In the genomic region with DNA sequence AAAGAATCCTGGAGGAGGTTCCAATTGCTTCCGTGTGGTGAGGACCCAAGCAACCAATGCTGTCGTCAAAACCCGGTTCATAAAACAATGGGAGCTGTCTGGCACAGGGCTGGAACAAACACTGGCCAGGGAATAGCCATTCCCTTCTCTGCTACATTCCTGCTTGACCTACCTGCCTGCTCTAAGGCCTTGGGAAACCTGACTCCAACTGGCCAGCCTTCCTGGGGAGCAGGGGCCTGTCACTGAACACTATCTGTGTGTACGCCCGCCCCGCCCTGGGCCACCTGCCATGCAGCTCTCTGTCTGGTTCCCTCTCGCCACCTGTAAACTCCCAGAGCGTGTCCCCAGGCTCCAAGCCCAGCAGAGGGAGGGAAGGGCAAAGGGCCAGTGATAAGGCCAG, we compare ENCODE assay signal across 9 mouse cellular contexts. TPM values are rescaled to one million over a fixed set of nuclear protein-coding genes. Genes with fewer than 3 reads are reported as not detected.
DNase-seq lines count a peak whose midpoint lies in the region; ATAC-seq and TF ChIP-seq lines count a peak whose summit lies in the region.
"Had no signal": no experiment of that assay in that cellular context is flagged by ENCODE, and none has a peak within 500 bp of the region (broad histone marks: within the 10 kb centered on the region; RNA-seq: fewer than 3 reads in every experiment).

No protein-coding gene starts in this region.

- H3K27ac ChIP-seq in lung, postnatal 0 days (ENCODE audit: low read length), result peak overlapping the region; percentile 66
- H3K27ac ChIP-seq in forebrain, embryonic 14.5 days (ENCODE audit: low read depth, low read length), result no peak overlapping the region
- H3K27ac ChIP-seq: limb, embryonic 12.5 days had no signal

- no peak for TF ChIP-seq EP300 in lung, postnatal 0 days (IDR thresholded peaks at IDR 0.05)

- H3K9ac ChIP-seq in lung, postnatal 0 days (replicated peaks; ENCODE audit: low read depth), result no peak overlapping the region
- no peak overlapping the region for H3K9ac ChIP-seq in forebrain, embryonic 14.5 days (ENCODE audit: low read length)
- H3K9ac ChIP-seq: limb, embryonic 12.5 days had no signal

- no peak overlapping the region for H3K4me3 ChIP-seq in lung, postnatal 0 days (ENCODE audit: low read depth, low read length)
- no peak overlapping the region for H3K4me3 ChIP-seq in forebrain, embryonic 14.5 days (ENCODE audit: low read depth, low read length)
- H3K4me3 ChIP-seq: limb, embryonic 12.5 days had no signal

- no peaks in the 10 kb centered on the region for H3K27me3 ChIP-seq in lung, postnatal 0 days (replicated peaks; ENCODE audit: insufficient read depth, low read length)
- no peaks in the 10 kb centered on the region for H3K27me3 ChIP-seq in forebrain, embryonic 14.5 days (replicated peaks; ENCODE audit: control insufficient read depth, insufficient read depth, low read length)
- H3K27me3 ChIP-seq: limb, embryonic 12.5 days had no signal

- ATAC-seq in cerebellum, adult (ENCODE audit: insufficient number of reproducible peaks, low FRiP score, low TSS enrichment), result peak; percentile 72
- peak; percentile 60 for ATAC-seq in lung, postnatal 0 days
- no peak for ATAC-seq in forebrain, embryonic 14.5 days

- no peaks in the 10 kb centered on the region for H3K9me3 ChIP-seq in lung, postnatal 0 days (ENCODE audit: low read length)
- no peaks in the 10 kb centered on the region for H3K9me3 ChIP-seq in forebrain, embryonic 14.5 days (replicated peaks; ENCODE audit: control insufficient read depth, low read length)
- H3K9me3 ChIP-seq: limb, embryonic 12.5 days had no signal

- TF ChIP-seq CTCF in lung, postnatal 0 days (IDR thresholded peaks at IDR 0.05), result peak; percentile 6; the same call in 1 of the 2 replicates

- no peak overlapping the region for H3K4me2 ChIP-seq in lung, postnatal 0 days (replicated peaks; ENCODE audit: low read depth, low read length)
- H3K4me2 ChIP-seq in forebrain, embryonic 14.5 days (ENCODE audit: low read length), result no peak overlapping the region
- H3K4me2 ChIP-seq: limb, embryonic 12.5 days had no signal

- DNase-seq in cerebellum, postnatal 4 days (ENCODE audit: low spot score in 2 of 2), result no peak
- peak; percentile 87 for DNase-seq in cerebellum, adult 11-12 months
- peak; percentile 71 for DNase-seq in heart, postnatal 4 days
- peak; percentile 58 for DNase-seq in lung, postnatal 0 days (ENCODE audit: low spot score)
- DNase-seq in MN1 (ENCODE audit: low spot score), result no peak
- no peak for DNase-seq in forebrain, embryonic 14.5 days (ENCODE audit: low spot score)
- DNase-seq in left cerebral cortex, adult 18-20 months (ENCODE audit: low spot score in 2 of 2), result no peak

- no peaks in the 10 kb centered on the region for H3K36me3 ChIP-seq in lung, postnatal 0 days (ENCODE audit: insufficient read depth, low read length)
- no peaks in the 10 kb centered on the region for H3K36me3 ChIP-seq in forebrain, embryonic 14.5 days (ENCODE audit: control insufficient read depth, insufficient read depth, low read length)
- H3K36me3 ChIP-seq: limb, embryonic 12.5 days had no signal

- peaks cover 3% of the 10 kb centered on the region; the same call in 1 of the 2 replicates for H3K4me1 ChIP-seq in lung, postnatal 0 days (ENCODE audit: insufficient read depth, low read depth, low read length)
- peaks cover 3% of the 10 kb centered on the region; the same call in 1 of the 2 replicates for H3K4me1 ChIP-seq in forebrain, embryonic 14.5 days (ENCODE audit: control insufficient read depth, insufficient read depth, low read length)

- 20% methylated on average over 8 of the region's 8 CpGs for WGBS in lung, postnatal 0 days
- 21% methylated on average over 8 of the region's 8 CpGs for WGBS in forebrain, embryonic 14.5 days

RNA-seq across cellular contexts. Expression of a gene that starts 25.5 kb away (rescaled TPM):
- total RNA-seq in heart, postnatal 4 days (2021), result 1 to 10 TPM; 1.7 to 1.9 TPM
- 9.2 TPM in 2 replicates for polyA plus RNA-seq in lung, postnatal 0 days (2015; fragmentation: Nextera tagmentation; extraction: Ambion mirVana)
- 1.7 and 2.0 TPM in 2 replicates for polyA plus RNA-seq in forebrain, embryonic 14.5 days (2014; fragmentation: Nextera tagmentation; extraction: Ambion mirVana)
- 100 to 1,000 TPM; 251 to 264 TPM for total RNA-seq in left cerebral cortex, adult 18-20 months (2021)

Comparison
In these comparisons a context has a peak if more than half of its experiments do, and no peak if none do; other contexts are left out.
1. DNase-seq: peak in cerebellum, adult 11-12 months (single experiment), heart, postnatal 4 days (single experiment) and lung, postnatal 0 days (single experiment); none in cerebellum, postnatal 4 days (0 of 2), MN1 (single experiment), forebrain, embryonic 14.5 days (single experiment) and left cerebral cortex, adult 18-20 months (0 of 2).
2. RNA of a gene that starts 25.5 kb away (total RNA-seq): 251 to 264 TPM in left cerebral cortex, adult 18-20 months; 1.7 to 1.9 TPM in heart, postnatal 4 days; every median in the first group is over 10 times any median in the second.